ENCODE assay signal across 8 mouse cellular contexts in the genomic region with DNA sequence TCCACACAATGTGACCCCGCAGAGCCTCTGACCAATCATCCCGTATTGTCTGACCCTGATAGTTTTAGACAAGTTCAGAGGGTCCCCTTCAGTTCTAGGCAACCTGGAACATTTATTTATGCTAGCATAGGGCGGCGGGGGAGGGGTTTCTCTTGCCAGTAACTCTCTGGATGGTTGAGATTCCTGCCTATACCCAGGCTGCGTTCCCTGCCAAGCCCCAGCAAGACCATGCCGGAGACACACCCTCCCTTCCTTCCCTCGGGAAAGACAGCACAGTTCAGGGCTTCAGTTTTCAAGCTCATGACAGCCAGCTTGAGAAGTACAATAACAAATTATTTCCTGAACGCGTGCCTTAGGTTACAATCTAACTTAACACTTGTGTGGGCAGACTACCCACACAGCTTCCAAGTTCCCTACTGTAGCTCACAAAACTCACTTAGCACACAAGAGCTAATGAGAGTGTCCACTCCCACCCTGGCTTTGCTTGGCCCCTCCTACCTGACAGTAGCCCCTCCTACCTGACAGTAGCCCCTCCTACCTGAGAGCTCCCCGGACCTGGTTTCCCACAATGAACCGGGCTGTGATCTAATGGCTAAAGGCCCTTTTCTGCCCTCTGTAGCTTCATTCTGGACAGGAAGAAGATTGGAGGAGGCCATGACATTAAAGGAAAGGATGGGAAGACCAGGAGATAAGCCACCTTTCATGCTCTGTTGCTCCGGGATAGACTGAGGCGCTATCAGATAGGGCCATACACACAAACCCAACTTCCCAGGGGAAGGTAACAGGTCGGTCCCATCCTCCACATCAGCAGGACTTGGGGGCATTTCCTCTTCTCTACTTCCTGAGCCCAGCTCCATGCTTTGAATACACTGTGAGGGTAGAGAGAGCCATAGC. TPM values are rescaled to one million over a fixed set of nuclear protein-coding genes. Genes with fewer than 3 reads are reported as not detected.
A peak's percentile ranks its signal among the peaks of the same experiment; 100 is the strongest.
DNase-seq lines count a peak whose midpoint lies in the region; ATAC-seq and TF ChIP-seq lines count a peak whose summit lies in the region.

No protein-coding gene starts in this region.

- peaks cover 20% of the 10 kb centered on the region; the same call in 1 of the 2 replicates for H3K4me1 ChIP-seq in kidney, adult 2 months (ENCODE audit: control insufficient read depth, insufficient read depth, low read length)
- peaks cover 24% of the 10 kb centered on the region for H3K4me1 ChIP-seq in lung, embryonic 14.5 days (ENCODE audit: insufficient read depth)
- no peaks in the 10 kb centered on the region for H3K4me1 ChIP-seq in stomach, postnatal 0 days (replicated peaks; ENCODE audit: control insufficient read depth, insufficient read depth)

- no peaks in the 10 kb centered on the region for H3K36me3 ChIP-seq in kidney, adult 2 months (ENCODE audit: control insufficient read depth, insufficient read depth, low read length)
- no peaks in the 10 kb centered on the region for H3K36me3 ChIP-seq in lung, embryonic 14.5 days (ENCODE audit: insufficient read depth)
- no peaks in the 10 kb centered on the region for H3K36me3 ChIP-seq in stomach, postnatal 0 days (ENCODE audit: control insufficient read depth, insufficient read depth, low read length)

- H3K27ac ChIP-seq in kidney, adult 2 months (ENCODE audit: insufficient read depth, low read depth, low read length) = peak overlapping the region; percentile 90
- H3K27ac ChIP-seq in lung, embryonic 14.5 days (ENCODE audit: low read depth) = peak overlapping the region; percentile 88
- peak overlapping the region; percentile 70 for H3K27ac ChIP-seq in stomach, postnatal 0 days (replicated peaks)

- intact Hi-C loops in gastrocnemius, postnatal 14 days (cut with DNase I; ENCODE audit: low total_unique reads) = no loop called here

- H3K4me3 ChIP-seq in kidney, adult 2 months (ENCODE audit: insufficient read depth, low read depth, low read length) = no peak overlapping the region
- H3K4me3 ChIP-seq in lung, embryonic 14.5 days (ENCODE audit: low read depth, low read length) = no peak overlapping the region
- no peak overlapping the region for H3K4me3 ChIP-seq in stomach, postnatal 0 days (ENCODE audit: low read depth, low read length)

- TF ChIP-seq POLR2A in kidney, adult 2 months (IDR thresholded peaks at IDR 0.05; ENCODE audit: low read depth, low read length) = no peak

- H3K9me3 ChIP-seq in lung, embryonic 14.5 days (ENCODE audit: low read depth, low read length) = no peaks in the 10 kb centered on the region
- no peaks in the 10 kb centered on the region for H3K9me3 ChIP-seq in stomach, postnatal 0 days (ENCODE audit: control insufficient read depth, low read length)

- 35% methylated on average over 14 of the region's 14 CpGs for WGBS in kidney, adult 2 months
- WGBS in lung, embryonic 14.5 days = 34% methylated on average over 14 of the region's 14 CpGs
- 48% methylated on average over 14 of the region's 14 CpGs for WGBS in stomach, postnatal 0 days

- no peak for TF ChIP-seq EP300 in stomach, postnatal 0 days (optimal IDR thresholded peaks at IDR 0.05)

- no peaks in the 10 kb centered on the region for H3K27me3 ChIP-seq in kidney, adult 2 months (replicated peaks; ENCODE audit: control insufficient read depth, insufficient read depth, low read length)
- no peaks in the 10 kb centered on the region for H3K27me3 ChIP-seq in lung, embryonic 14.5 days (ENCODE audit: insufficient read depth, low read length)
- H3K27me3 ChIP-seq in stomach, postnatal 0 days (ENCODE audit: control insufficient read depth, insufficient read depth, low read length) = no peaks in the 10 kb centered on the region

- no peak for TF ChIP-seq CTCF in kidney, adult 2 months (conservative IDR thresholded peaks at IDR 0.05; ENCODE audit: insufficient read depth, insufficient read length, low read depth, low read length)
- TF ChIP-seq CTCF in lung, embryonic 14.5 days (IDR thresholded peaks at IDR 0.05; ENCODE audit: low read depth) = no peak
- no peak for TF ChIP-seq CTCF in stomach, postnatal 0 days (IDR thresholded peaks at IDR 0.05; ENCODE audit: low read depth)

- DNase-seq in adrenal gland, adult (ENCODE audit: inconsistent age in 2 of 2, low spot score in 1 of 2) = peak; percentile 50 to 75
- DNase-seq in heart, adult 9 months (ENCODE audit: low spot score in 2 of 2) = peak; percentile 55 to 66
- peak; percentile 83 for DNase-seq in kidney, adult 2 months
- peak; percentile 65 for DNase-seq in lung, embryonic 14.5 days
- DNase-seq in stomach, postnatal 0 days (ENCODE audit: low spot score) = peak; percentile 43
- no peak for DNase-seq in gastrocnemius, postnatal 14 days
- no peak for DNase-seq in left cerebral cortex, adult 9 months (ENCODE audit: low spot score in 2 of 2)

- peak; percentile 28 for ATAC-seq in CD4-positive, CD25-positive, alpha-beta regulatory T cell, adult 4 months
- ATAC-seq in lung, embryonic 14.5 days (ENCODE audit: insufficient read depth) = peak; percentile 64
- ATAC-seq in stomach, postnatal 0 days (ENCODE audit: low FRiP score, low TSS enrichment) = peak; percentile 23; the same call in 1 of the 2 replicates

- H3K4me2 ChIP-seq in lung, embryonic 14.5 days = peak overlapping the region; percentile 35; the same call in 1 of the 2 replicates
- H3K4me2 ChIP-seq in stomach, postnatal 0 days (replicated peaks; ENCODE audit: low read depth) = no peak overlapping the region

- H3K9ac ChIP-seq in lung, embryonic 14.5 days = no peak overlapping the region
- H3K9ac ChIP-seq in stomach, postnatal 0 days (ENCODE audit: low read length) = no peak overlapping the region

RNA-seq across cellular contexts. Expression of a gene that starts 46.6 kb away (rescaled TPM):
- 10 to 100 TPM; 14.8 to 18.4 TPM for polyA plus RNA-seq in CD4-positive, CD25-positive, alpha-beta regulatory T cell, adult 4 months (2017; shearing (Covaris generic))
- polyA plus RNA-seq in kidney, adult 2 months (2012; rRNA removed) = 24.7 and 26.3 TPM in 2 replicates
- polyA plus RNA-seq in lung, embryonic 14.5 days (2014; fragmentation: Nextera tagmentation; extraction: Ambion mirVana) = 3.6 and 3.9 TPM in 2 replicates
- 1.1 and 1.2 TPM in 2 replicates for polyA plus RNA-seq in stomach, postnatal 0 days (2015; fragmentation: Nextera tagmentation; extraction: Ambion mirVana)
- 1 to 10 TPM; 1.0 to 1.2 TPM for total RNA-seq in gastrocnemius, postnatal 14 days (2021)

Comparison
In these comparisons a context has a peak if more than half of its experiments do, and no peak if none do; other contexts are left out.
1. DNase-seq: peak in adrenal gland, adult (2 of 2), heart, adult 9 months (2 of 2), kidney, adult 2 months (single experiment), lung, embryonic 14.5 days (single experiment) and stomach, postnatal 0 days (single experiment); none in gastrocnemius, postnatal 14 days (single experiment) and left cerebral cortex, adult 9 months (0 of 2).
2. Peak in every context shown above with its lines, with median percentiles within 50 percentile points of each other: ATAC-seq and H3K27ac ChIP-seq.